Mouse (Mus musculus) frontal cortex, postnatal 14 days (tissue): Measurements from ENCODE around the gene Fam131b.
A peak's percentile ranks its signal among the peaks of the same experiment; 100 is the strongest.

ENCODE experiments used
- DNase-seq, 2 experiments: peaks; one replicate each; pipeline ENCODE4 v3.0.0; 2022; ENCODE audit warnings: low spot score in 2 of 2

Fam131b gene

DNA sequence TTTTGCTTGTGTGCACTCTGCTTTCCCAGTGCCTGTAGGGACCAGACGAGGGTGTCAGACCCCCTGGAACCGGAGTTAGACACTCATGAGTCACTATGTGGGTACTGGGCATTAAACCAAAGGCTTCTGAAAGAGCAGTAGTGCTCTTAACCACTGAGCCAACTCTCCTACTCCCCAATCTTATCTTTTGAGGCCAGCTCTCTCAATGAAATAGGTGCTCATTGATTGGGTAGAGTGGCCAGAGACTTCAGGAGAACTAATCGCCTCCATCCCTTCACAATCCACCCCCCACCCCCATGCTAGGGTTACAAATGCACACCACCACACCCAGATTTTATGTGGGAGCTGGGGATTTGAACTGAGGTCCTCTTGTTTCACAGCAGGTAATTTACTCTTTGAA, 4.3 kb upstream of the Fam131b start:
- no peak for DNase-seq

DNA sequence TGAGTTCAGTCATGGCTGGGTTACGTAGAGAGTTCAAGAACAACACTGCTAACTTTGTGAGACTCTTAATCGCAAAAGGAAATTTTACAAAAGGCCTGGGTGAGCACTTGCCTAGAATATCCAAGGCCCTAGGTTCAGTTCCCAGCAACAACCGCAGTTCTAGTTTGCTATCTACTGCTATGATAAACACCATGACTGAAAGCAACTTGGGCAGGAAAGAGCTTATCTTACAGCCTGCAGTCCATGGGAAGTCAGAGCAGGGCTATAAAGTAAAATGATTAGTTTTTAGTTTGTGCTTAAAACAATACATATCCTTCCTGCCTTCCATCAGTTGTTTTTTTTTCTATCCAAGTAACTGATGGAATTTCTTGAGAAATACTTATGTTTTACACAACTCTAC, 2.1 kb upstream of the Fam131b start:
- DNase-seq, result no peak

DNA sequence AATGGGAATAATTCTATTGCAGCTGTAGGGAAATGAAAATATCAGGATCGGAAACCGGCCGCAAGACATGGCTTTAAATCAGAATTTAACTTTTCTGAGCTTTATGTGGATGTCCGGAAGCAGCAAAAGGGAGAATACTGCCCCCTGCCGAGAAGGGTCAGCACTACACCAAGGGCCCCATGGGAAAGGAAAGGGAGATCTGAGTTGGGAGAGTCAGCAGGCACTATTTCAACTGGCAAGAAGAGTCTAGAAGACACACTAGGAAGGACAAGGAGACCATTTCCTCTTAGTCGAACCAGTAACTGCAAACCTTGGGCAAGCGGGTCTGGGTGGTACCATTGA, 796 bp upstream of the Fam131b start:
- peak; percentile 66 to 82 for DNase-seq

DNA sequence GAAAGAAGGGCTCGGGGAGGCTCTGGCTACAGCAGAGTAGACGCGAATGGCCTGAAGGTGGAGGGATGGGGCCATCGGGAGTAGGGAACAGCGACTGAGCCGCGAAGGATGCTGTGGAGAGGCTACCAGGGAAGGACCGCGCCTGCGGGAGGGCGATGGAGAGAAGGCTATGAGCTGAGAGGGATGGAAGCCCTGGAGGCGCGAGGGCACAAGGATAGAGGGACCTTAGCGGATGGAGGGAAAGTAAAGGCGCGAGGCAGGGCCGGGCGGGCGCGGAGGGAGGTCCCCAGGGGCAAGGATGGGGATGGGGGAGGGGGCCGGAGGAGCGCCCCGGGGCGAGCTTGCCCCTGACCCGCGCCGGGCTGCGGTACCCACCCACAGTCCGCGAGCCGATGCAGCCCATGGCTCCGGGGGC, 369 bp downstream of the Fam131b start:
- peak in 1 of 2 experiments; percentile 34 for DNase-seq

DNA sequence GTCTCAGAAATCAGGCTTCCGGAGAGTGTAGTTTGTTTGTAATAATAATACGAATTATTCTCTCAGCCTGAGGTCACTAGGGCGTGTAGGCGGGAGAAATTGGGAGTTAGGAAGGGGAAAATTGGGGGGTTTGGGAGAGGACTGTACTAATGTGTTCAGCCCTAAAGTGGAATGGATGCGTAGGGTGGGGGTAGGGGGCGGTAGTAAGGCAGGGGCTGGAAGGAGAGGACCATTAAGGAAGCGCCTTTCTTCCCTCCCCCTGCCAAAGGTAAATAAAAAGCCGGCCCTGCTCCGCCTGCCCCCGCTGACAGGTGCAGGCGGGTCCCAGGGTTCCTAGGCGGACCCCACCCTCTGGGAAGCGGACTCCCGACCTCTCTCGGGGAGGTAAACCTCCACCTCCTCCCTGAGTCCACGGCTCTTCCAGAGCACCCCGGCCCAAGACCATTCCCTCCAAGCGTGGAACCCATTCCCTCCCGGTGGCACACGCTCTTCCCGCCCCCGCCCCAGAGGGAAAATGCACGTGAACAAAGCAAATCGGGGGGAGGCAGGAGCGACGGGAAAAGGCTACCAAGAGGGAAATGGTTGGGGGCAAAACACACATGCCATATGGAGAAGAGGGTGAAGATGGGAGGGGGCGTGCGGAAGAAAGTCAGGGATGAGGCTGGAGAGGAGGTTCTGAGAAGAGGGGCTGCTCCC, 924 bp downstream of the Fam131b start:
- DNase-seq, result no peak

DNA sequence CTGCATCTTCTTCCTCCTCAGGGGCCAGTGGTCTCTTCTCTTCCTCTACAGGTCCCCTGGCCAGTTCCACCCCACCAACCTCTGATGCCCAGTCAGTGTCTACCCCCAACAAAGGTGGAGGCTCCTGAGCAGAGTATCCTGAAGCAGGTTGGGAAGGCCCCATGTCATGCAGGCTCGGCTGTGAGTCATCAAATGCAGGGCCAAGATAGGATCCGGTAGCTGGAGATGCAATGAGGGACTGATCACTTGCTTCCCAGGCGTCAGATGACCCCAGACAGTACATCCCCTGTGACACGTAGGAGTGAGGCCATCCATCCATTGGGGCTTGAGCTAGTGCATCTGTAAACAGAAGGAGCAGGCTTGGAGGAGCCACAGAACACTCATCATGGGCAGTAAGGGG, 6.2 kb downstream of the Fam131b start:
- DNase-seq, result no peak

DNA sequence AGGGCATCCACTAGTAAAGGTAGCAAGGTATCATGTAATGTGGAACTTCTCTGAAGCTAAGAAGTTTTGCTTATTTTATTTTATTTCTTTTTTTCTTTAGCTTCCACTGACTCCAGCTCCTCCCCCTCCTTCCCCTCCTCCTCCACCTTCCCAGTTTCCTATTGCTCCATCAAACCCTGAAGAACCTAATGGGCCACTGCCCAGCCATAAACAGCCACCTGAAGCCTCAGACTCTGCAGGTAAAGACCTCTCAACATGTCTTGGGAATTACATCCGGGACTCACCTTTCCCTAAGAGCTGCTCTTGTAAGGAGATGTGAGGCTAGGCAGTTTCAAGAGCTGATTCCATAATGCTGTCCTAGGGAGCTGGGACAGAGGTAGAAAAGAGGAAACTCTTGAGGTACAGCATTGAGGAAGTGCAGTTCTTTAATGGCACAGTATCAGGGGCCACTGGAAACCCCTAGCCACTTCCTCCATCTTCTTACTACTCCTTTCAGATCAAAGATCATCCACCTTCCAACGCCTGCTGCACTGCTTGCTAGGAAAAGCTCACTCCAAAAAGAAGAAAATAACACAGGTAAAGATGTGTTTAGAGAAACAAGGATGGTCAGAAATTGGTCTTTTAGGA, 13.9 kb downstream of the Fam131b start:
- no peak for DNase-seq

DNA sequence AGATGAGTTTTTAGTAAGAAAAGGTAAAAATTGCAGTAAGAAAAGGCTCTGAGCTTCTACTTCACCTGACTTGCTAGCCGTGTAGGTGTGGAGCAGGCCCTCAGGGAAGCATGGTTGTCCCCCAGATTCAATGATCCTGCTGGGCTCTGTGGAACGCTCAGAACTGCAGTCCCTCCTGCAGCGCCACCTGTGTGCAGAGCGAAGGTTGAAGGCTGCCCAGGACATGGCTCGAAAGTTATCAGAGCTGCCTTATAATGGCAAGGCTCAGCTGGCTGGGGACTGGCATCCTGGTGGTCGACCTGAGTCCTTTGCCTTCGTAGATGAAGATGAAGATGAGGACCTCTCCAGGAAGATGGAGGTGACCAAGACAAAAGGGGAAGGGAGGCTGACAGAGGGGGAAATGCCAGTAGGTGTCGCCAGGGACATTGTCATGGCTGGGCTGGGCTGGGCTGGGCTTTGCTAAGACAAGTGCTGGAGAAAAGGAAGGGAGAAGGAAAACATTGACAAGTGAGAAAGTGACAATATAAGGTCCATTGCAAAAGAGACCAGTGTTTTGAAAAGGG, 14.5 kb downstream of the Fam131b start:
- no peak for DNase-seq

DNA sequence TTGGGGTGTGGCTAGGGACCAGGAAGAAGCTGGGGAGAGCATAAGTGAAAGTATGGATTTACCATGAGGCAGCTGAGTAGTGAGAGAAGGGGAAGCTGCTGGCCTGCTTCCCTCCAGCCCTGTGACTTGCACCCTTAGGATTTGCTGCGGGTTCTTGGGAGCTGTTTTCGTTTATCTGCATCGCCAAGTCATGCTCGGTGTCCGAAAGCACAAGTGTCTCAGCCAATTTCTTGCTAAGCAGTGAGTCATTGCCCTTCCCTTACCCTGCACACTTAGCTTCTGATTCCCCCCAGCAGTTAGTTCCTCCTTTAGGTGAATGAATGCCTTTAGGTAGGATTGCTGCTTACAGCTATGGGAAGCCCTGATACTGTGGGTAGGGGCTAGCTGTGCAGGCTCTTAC, 25.1 kb downstream of the Fam131b start:
- DNase-seq, result no peak

DNA sequence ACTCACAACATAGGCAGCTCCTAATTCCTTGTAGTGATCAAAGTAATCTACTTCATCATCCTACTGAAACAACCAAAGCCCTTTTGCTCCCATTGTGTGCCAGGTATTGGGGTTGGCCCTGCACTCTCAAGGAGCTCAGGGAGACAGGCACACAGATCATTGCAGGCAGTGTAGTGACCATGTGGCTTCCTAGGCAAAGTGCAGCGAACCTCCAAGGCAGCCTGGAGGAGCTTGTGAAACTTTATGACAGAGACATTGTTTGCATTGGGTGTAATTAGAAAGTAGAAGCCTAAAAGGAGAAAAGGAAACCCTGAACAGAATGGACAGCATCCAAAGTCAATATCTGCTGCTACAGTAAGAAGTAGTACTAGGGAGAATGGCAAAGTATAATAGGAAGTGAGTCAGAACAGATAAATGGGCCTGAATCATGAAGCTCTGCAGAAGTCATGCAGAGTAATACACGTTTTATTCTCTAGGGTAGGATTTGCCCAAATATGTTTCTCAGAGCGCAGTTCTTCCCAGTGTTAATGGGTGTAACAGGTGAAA, 28.8 kb downstream of the Fam131b start:
- DNase-seq, result no peak

DNA sequence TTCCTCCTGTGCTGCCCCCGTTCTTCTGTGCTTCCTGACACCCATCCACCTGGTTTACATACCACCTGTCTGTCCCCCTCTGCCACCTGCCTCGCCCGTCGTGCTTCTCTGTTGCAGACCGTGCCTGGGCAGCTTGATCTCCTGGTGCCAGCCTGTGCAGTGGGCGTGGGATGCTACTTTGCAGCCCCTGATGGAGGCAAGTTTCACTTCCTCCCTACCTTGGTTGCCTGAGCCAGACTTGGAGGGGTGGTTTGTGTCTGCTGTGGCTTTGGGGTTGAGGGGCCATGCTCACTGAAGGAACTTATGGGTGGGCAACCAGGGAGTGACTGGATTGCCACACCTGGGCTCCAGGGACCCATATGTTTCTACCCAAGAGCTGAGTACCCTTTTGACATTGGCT, 31.1 kb downstream of the Fam131b start:
- DNase-seq, result no peak

DNA sequence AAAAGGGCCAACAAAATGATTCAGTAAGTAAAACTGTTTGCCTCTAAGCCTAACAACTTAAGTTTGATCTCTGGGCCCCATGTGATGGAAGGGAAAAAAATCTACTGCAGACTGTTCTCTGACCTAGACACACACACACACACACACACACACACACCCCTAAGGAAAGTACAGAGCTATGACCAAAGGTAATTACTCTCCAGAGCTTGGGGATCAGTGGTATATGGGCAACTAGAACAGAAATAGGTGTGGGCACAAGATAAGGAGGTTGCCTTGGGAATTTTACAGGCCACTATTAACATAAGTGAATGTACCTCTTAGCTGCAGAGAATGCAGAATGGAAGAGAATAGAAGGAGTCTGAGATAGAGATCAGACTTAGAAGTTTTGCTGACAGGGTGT, 36.9 kb downstream of the Fam131b start:
- DNase-seq, result no peak

DNA sequence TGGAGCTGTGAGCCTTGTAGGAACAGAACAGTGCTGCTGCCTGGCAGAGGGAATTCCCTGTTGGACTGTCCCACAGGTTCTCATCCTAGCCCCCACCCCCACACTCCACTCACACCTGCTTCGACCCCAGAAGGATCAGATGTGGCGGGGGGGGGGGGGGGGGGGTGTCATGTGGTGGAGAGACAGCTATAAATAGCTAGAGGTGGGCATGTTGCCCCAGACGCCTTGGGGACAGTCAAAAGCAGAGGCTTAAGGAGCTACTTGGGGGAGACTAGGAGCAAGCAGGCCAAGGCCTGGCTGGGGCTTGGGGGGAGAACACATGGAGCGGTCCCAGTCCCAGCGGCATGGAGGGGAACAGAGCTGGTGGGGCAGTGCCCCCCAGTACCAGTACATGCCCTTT, 38.0 kb downstream of the Fam131b start, which contains the start of gene Clcn1:
TSS of gene Clcn1 (plus strand) at position 238 of the 400 bp plus-strand sequence.
- DNase-seq, result no peak

DNA sequence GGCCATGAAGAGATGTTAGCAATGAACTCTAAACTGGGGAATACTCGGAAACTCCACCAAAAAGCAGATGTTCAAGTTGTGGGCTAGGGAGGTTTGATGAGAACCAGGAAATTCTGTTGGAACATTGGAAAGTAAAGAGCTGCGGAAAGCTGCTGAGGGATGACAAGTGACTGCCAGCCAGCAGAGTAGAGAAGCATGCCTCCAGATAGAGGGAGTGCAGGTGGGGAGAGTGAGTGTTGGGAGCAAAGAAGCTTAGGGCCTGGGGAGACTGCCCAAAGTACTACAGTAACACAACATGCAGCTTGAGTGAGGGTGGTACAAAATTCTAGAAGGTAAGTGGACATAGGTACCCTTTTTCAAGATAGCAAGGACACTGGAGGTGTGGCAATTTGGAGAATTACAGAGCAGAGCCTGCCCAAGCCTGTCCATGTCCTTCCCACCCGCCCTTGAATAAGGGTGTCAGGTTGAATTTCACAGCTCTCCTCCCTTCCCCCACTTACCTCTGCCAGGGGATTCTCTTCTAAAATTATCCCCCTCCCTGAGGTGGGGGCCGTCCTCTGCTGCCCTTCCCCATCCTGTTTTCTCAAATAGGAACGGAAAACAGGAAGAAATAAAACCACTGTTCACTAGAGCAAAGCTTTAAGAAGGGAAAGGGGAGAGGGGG, 41.4 kb downstream of the Fam131b start:
- no peak for DNase-seq

DNA sequence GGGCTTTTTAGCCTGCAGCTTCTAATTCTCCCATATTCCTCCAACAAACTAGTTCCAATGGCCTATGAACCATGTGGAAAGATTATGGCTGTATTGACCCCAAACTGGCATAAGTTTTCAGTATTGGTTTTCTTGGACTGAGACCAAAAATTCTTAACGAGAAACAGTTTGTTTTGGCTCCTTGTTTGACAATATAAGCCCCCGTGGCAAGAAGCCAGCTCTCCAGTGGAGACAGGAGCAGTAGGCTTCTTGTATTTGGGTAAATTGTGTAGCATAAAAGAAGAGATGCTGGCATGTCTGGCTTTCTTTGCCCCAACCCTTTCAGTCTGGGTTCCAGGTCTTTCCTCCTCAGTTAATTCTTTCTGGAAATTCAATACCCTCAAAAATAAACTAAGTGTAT, 48.3 kb downstream of the Fam131b start:
- no peak for DNase-seq

DNA sequence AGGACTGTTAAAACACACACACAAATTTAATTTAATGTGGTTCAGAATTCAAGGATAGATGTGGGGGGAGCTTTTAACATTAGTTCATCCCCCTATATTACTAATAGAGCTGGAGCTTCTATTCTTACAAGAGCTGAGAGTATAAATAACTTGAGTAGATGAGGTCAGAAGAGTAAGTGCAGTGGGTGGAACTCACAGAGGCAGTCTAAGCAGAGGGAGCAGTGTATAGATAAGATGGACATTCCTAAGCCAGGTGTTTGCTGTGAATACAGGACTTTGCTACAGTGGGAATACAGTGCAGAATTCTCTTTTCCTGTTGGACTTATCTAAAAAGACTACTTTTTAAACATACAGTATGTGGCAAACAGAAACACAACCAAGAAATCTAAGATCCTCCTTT, 53.6 kb downstream of the Fam131b start:
- no peak for DNase-seq

DNA sequence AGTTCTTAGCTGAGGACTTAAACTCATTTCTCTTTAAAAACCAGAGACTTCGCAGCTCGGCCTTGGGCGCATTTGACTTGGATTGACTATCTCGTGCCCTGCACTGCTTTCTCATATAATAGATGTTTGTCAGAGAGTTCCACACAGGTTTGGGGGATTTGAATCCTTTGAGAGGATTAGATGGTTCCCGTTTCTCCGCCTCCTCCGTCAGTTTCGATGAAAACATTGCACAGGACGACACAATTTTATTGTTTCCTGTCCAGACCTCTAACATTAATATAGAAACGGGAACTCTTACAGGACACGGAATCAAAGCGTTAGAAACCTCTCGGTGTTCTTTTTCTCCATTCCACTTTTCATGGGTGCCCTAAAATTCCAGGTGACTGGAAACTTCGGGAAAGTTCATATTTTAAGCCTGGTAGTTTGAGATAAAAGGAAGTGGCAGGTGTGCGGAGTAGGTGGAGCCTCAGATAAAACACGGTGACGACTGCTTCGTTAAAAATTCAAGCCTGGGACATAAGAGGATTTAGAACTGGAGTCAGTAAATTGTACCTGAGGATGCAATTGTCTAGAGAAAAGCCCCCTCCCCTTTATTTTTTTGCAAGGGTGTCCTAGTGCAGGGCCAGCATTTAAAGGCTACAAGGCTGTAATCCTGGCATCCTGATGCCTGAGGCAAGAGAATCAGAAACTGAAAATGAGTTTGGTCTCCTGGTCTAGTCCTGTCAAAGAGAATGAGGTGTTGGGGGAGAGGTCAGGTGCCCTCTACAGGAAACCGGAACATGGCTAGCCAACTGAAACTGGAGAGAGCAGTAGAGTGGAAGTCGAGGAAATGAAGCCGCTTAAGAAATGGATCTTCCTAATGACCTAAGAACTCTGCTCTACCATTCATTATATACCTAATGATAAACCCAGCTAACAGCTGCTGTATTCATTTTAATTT, 58.8 kb downstream of the Fam131b start:
- no peak for DNase-seq
